Mouse (Mus musculus): ENCODE data around the gene Tmem252.

GRCm38 (mm10) chr19:24689531-24689930, 15.7 kb downstream of the Tmem252 start:
- TF ChIP-seq CTCF (IDR thresholded peaks at IDR 0.05 in 2 of 3, conservative IDR thresholded peaks at IDR 0.05 in 1 of 3; ENCODE audit: control insufficient read depth in 1 of 3, insufficient read depth in 1 of 3, low read depth in 2 of 3, low read length in 3 of 3, poor library complexity in 1 of 3, severe bottlenecking in 1 of 3) (no peak), CHD2 (IDR thresholded peaks at IDR 0.05; ENCODE audit: low read length) (no peak), POLR2A (IDR thresholded peaks at IDR 0.05; ENCODE audit: control insufficient read depth in 1 of 2, insufficient read depth in 1 of 2, low read depth in 1 of 2, low read length in 2 of 2, poor library complexity in 1 of 2) (no peak), TCF12 (IDR thresholded peaks at IDR 0.05; ENCODE audit: low read depth, low read length) (no peak), RAD21 (IDR thresholded peaks at IDR 0.05; ENCODE audit: low read depth, low read length) (no peak), BHLHE40 (IDR thresholded peaks at IDR 0.05; ENCODE audit: borderline replicate concordance, low read depth, low read length) (no peak), SIN3A (IDR thresholded peaks at IDR 0.05; ENCODE audit: low read length) (no peak), NRF1 (IDR thresholded peaks at IDR 0.05; ENCODE audit: insufficient read depth, low read depth, low read length, poor library complexity, severe bottlenecking) (no peak)
